Mouse (Mus musculus) intestine, postnatal 0 days (tissue): ENCODE data around the gene Camkmt. TPM values are rescaled to one million over a fixed set of nuclear protein-coding genes. Genes with fewer than 3 reads are reported as not detected.

Experiments used
- ATAC-seq: fragments of 200-750 bp; cut with Nextera tagmentation; 2 replicates; pipeline ENCODE4 v1.8.0; 2017; ENCODE audit warnings: mild to moderate bottlenecking, moderate TSS enrichment, moderate library complexity
- H3K27ac ChIP-seq: fragments of 300-500 bp; sonication (generic); 2 replicates; pipeline ENCODE4 v1.5.1; 2014; ENCODE audit warnings: mild to moderate bottlenecking, low read depth, low read length, moderate library complexity
- H3K27me3 ChIP-seq: fragments of 300-500 bp; sonication (generic); replicated peaks from 2 replicates; pipeline ENCODE4 v1.6.1; 2014; ENCODE audit warnings: low read length, mixed read lengths; ENCODE audit not compliant: control insufficient read depth, insufficient read depth
- H3K36me3 ChIP-seq: fragments of 300-500 bp; sonication (generic); 2 replicates; pipeline ENCODE4 v1.6.1; 2014; ENCODE audit warnings: mild to moderate bottlenecking, moderate library complexity; ENCODE audit not compliant: control insufficient read depth, insufficient read depth
- H3K4me1 ChIP-seq: fragments of 300-500 bp; sonication (generic); replicated peaks from 2 replicates; pipeline ENCODE4 v1.6.1; 2014; ENCODE audit warnings: antibody characterized with exemption, low read length, mixed read lengths; ENCODE audit not compliant: control insufficient read depth, insufficient read depth
- H3K4me2 ChIP-seq: fragments of 300-500 bp; sonication (generic); replicated peaks from 2 replicates; pipeline ENCODE4 v1.6.1; 2014; ENCODE audit warnings: low read depth, mild to moderate bottlenecking, moderate library complexity
- H3K4me3 ChIP-seq: fragments of 300-500 bp; sonication (generic); 2 replicates; pipeline ENCODE4 v1.5.1; 2014; ENCODE audit warnings: low read depth, low read length
- H3K9ac ChIP-seq: fragments of 300-500 bp; sonication (generic); 2 replicates; pipeline ENCODE4 v1.6.1; 2014; ENCODE audit warnings: mild to moderate bottlenecking, low read depth, low read length
- H3K9me3 ChIP-seq: fragments of 300-500 bp; sonication (generic); 2 replicates; pipeline ENCODE4 v1.6.1; 2016; ENCODE audit warnings: mixed run types; ENCODE audit not compliant: control insufficient read depth
- CTCF ChIP-seq: sonication (generic); IDR thresholded peaks from 2 replicates; pipeline ENCODE4 v1.5.1; 2016; ENCODE audit warnings: low read depth, mild to moderate bottlenecking, control low read depth, antibody characterized with exemption, moderate library complexity
- WGBS: fragments of 180-500 bp; shearing (Covaris S2); extraction: QIAGEN DNeasy Blood & Tissue Kit; methylation state at CpG from one replicate; pipeline ENCODE4 v1.1.7; 2014; 5-methylcytosine and 5-hydroxymethylcytosine counted together
- polyA plus RNA-seq: library from polyadenylated mRNA; unstranded; fragments of >200 nt; fragmentation: Nextera tagmentation; extraction: Ambion mirVana; gene quantifications from 2 replicates; pipeline ENCODE4 v1.2.1, GENCODE M21; 2015

The Camkmt gene
- polyA plus RNA-seq, 1 experiment from 2014 or later, result 7.7 TPM

GRCm38 (mm10) chr17:85485946-85486533 lies 395.7 kb downstream of the Camkmt start:
- H3K9ac ChIP-seq, result no peak overlapping the region
- peak overlapping the region; percentile 49 for H3K4me2 ChIP-seq
- TF ChIP-seq CTCF, result no peak
- peaks cover 82% of the 10 kb centered on the region for H3K27me3 ChIP-seq
- H3K4me1 ChIP-seq, result no peaks in the 10 kb centered on the region; the same call in 1 of the 2 replicates
- WGBS, result 20% methylated on average over 14 of the region's 14 CpGs
- no peak for ATAC-seq
- peak overlapping the region; percentile 23; the same call in 1 of the 2 replicates for H3K4me3 ChIP-seq
- no peak overlapping the region for H3K27ac ChIP-seq
- no peaks in the 10 kb centered on the region for H3K9me3 ChIP-seq
- no peaks in the 10 kb centered on the region for H3K36me3 ChIP-seq

- Histone ChIP-seq H3K4me3 (peak overlapping the region; percentile 23), H3K27me3 (peaks cover 76% of the 10 kb centered on the region), H3K27ac (no peak overlapping the region), H3K36me3 (no peaks in the 10 kb centered on the region), H3K4me1 (no peaks in the 10 kb centered on the region; the same call in 1 of the 2 replicates), H3K4me2 (peak overlapping the region; percentile 49), H3K9me3 (no peaks in the 10 kb centered on the region), H3K9ac (no peak overlapping the region)
- WGBS, result 11% methylated on average over 52 of the region's 52 CpGs
- ATAC-seq, result no peak
- no peak for TF ChIP-seq CTCF
Measured at GRCm38 (mm10) chr17:85486585-85487480, 396.5 kb downstream of the Camkmt start.

GRCm38 (mm10) chr17:85487531-85487930 lies 397.2 kb downstream of the Camkmt start:
- no peak for TF ChIP-seq CTCF
- no peaks in the 10 kb centered on the region; the same call in 1 of the 2 replicates for H3K4me1 ChIP-seq
- ATAC-seq, result no peak
- peaks cover 76% of the 10 kb centered on the region for H3K27me3 ChIP-seq
- 62% methylated on average over 3 of the region's 3 CpGs for WGBS
- no peaks in the 10 kb centered on the region for H3K36me3 ChIP-seq
- no peak overlapping the region for H3K4me2 ChIP-seq
- no peak overlapping the region for H3K27ac ChIP-seq
- H3K4me3 ChIP-seq, result no peak overlapping the region
- no peaks in the 10 kb centered on the region for H3K9me3 ChIP-seq
- H3K9ac ChIP-seq, result no peak overlapping the region

- Histone ChIP-seq H3K27ac (no peak overlapping the region), H3K4me1 (no peaks in the 10 kb centered on the region; the same call in 1 of the 2 replicates), H3K4me3 (no peak overlapping the region), H3K36me3 (no peaks in the 10 kb centered on the region), H3K4me2 (no peak overlapping the region), H3K9ac (no peak overlapping the region), H3K27me3 (peaks cover 72% of the 10 kb centered on the region), H3K9me3 (no peaks in the 10 kb centered on the region)
- 30% methylated on average over 14 of the region's 14 CpGs for WGBS
- no peak for ATAC-seq
- TF ChIP-seq CTCF, result no peak
Measured at GRCm38 (mm10) chr17:85488601-85489487, 398.5 kb downstream of the Camkmt start.

- H3K9ac ChIP-seq, result no peak overlapping the region
- no peak for ATAC-seq
- 28% methylated on average over 10 of the region's 10 CpGs for WGBS
Measured at GRCm38 (mm10) chr17:85489488-85489980, 399.2 kb downstream of the Camkmt start.

More at GRCm38 (mm10) chr17:85489488-85489980, 399.2 kb downstream of the Camkmt start:
- no peak for TF ChIP-seq CTCF
- no peak overlapping the region for H3K4me3 ChIP-seq
- no peaks in the 10 kb centered on the region for H3K36me3 ChIP-seq
- no peaks in the 10 kb centered on the region for H3K9me3 ChIP-seq
- no peaks in the 10 kb centered on the region; the same call in 1 of the 2 replicates for H3K4me1 ChIP-seq
- no peak overlapping the region for H3K27ac ChIP-seq
- H3K27me3 ChIP-seq, result peaks cover 69% of the 10 kb centered on the region
- H3K4me2 ChIP-seq, result no peak overlapping the region
